Mouse (Mus musculus) heart, embryonic 14.5 days (tissue): ENCODE measurements around the gene Aen. TPM values are rescaled to one million over a fixed set of nuclear protein-coding genes. Genes with fewer than 3 reads are reported as not detected.
A peak's percentile ranks its signal among the peaks of the same experiment; 100 is the strongest.

Experiments used
- ATAC-seq: fragments of 200-750 bp; cut with Nextera tagmentation; 2 replicates; pipeline ENCODE4 v1.8.0; 2017; ENCODE audit warnings: low read depth, moderate TSS enrichment; ENCODE audit not compliant: insufficient number of reproducible peaks, insufficient read depth, low FRiP score
- H3K27ac ChIP-seq, 2 experiments: fragments of 200-500 bp in 1 of 2; fragments of 300-500 bp in 1 of 2; sonication (generic) in 1 of 2; replicated peaks in 1 of 2; 2 replicates each; pipeline ENCODE4 v1.5.1; 2012 to 2014; ENCODE audit warnings: low read depth in 2 of 2, low read length in 2 of 2, control low read depth in 1 of 2, mild to moderate bottlenecking in 1 of 2, mixed read lengths in 1 of 2; ENCODE audit not compliant: control insufficient read depth in 1 of 2, insufficient read depth in 1 of 2
- H3K27me3 ChIP-seq: fragments of 300-500 bp; sonication (generic); 2 replicates; pipeline ENCODE4 v1.6.1; 2014; ENCODE audit warnings: mild to moderate bottlenecking, low read length, control low read depth; ENCODE audit not compliant: control insufficient read depth, insufficient read depth
- H3K36me3 ChIP-seq: fragments of 300-500 bp; sonication (generic); 2 replicates; pipeline ENCODE4 v1.6.1; 2014; ENCODE audit warnings: mild to moderate bottlenecking, control low read depth, low read length, mixed read lengths; ENCODE audit not compliant: control insufficient read depth, insufficient read depth
- H3K4me1 ChIP-seq, 2 experiments: fragments of 200-500 bp in 1 of 2; fragments of 300-500 bp in 1 of 2; sonication (generic) in 1 of 2; 2 replicates each; pipeline ENCODE4 v1.6.1; 2012 to 2014; ENCODE audit warnings: low read length in 2 of 2, control low read depth in 1 of 2, mixed read lengths in 1 of 2; ENCODE audit not compliant: control insufficient read depth in 2 of 2, insufficient read depth in 2 of 2
- H3K4me2 ChIP-seq: fragments of 300-500 bp; sonication (generic); 2 replicates; pipeline ENCODE4 v1.6.1; 2014; ENCODE audit warnings: mild to moderate bottlenecking, low read length
- H3K4me3 ChIP-seq, 2 experiments: fragments of 200-500 bp in 1 of 2; fragments of 300-500 bp in 1 of 2; sonication (generic) in 1 of 2; 2 replicates each; pipeline ENCODE4 v1.5.1; 2012 to 2014; ENCODE audit warnings: low read length in 2 of 2, mild to moderate bottlenecking in 2 of 2, control low read depth in 1 of 2, low read depth in 1 of 2, moderate library complexity in 1 of 2; ENCODE audit not compliant: control insufficient read depth in 1 of 2, insufficient read depth in 1 of 2
- H3K9ac ChIP-seq: fragments of 300-500 bp; sonication (generic); 2 replicates; pipeline ENCODE4 v1.6.1; 2014; ENCODE audit warnings: mild to moderate bottlenecking, low read length
- H3K9me3 ChIP-seq: fragments of 300-500 bp; sonication (generic); 2 replicates; pipeline ENCODE4 v1.6.1; 2016; ENCODE audit warnings: low read length, control low read depth; ENCODE audit not compliant: control insufficient read depth
- WGBS: fragments of 180-500 bp; shearing (Covaris S2); extraction: QIAGEN DNeasy Blood & Tissue Kit; methylation state at CpG from one replicate; pipeline ENCODE4 v1.1.7; 2014; 5-methylcytosine and 5-hydroxymethylcytosine counted together
- polyA plus RNA-seq: library from polyadenylated mRNA; unstranded; fragments of >200 nt; fragmentation: Nextera tagmentation; extraction: Ambion mirVana; gene quantifications from 2 replicates; pipeline ENCODE4 v1.2.1, GENCODE M21; 2014

The Aen gene
- polyA plus RNA-seq, 1 experiment from 2014 or later, result 25.3 TPM

DNA sequence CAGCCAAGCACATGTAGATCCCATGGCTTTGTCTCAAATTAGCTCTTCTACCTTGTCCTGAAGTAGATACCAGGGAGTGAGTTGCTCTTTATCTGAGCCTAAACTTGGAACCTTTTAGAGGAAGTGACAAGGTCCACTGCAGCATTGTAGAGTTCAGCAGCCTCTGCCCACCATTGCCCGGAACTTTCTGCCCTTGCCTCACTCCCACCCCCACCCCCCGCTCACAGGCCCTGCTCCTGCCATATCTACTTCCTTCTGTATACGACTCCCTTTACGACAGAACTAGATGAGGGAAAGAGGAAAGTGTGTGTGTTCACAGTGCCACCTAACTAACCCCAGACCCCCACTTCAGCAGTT is 31.2 kb upstream of the Aen start:
- Histone ChIP-seq H3K9me3 (no peaks in the 10 kb centered on the region), H3K4me2 (no peak overlapping the region), H3K27me3 (no peaks in the 10 kb centered on the region), H3K36me3 (no peaks in the 10 kb centered on the region), H3K4me3 (no peak overlapping the region), H3K9ac (no peak overlapping the region), H3K27ac (no peak overlapping the region), H3K4me1 (peaks cover 0 to 5% of the 10 kb centered on the region in 2 experiments; a peak in 1 of 4 replicates)
- ATAC-seq, result no peak
- 43% methylated on average over 4 of the region's 4 CpGs for WGBS

GRCm38 (mm10) chr7:78865212-78865949 is 30.3 kb upstream of the Aen start:
- H3K9me3 ChIP-seq, result no peaks in the 10 kb centered on the region
- no peaks in the 10 kb centered on the region for H3K27me3 ChIP-seq
- H3K4me1 ChIP-seq, result peaks cover 0 to 5% of the 10 kb centered on the region in 2 experiments; a peak in 1 of 4 replicates
- 45% methylated on average over 12 of the region's 12 CpGs for WGBS
- no peaks in the 10 kb centered on the region for H3K36me3 ChIP-seq
- no peak overlapping the region for H3K4me2 ChIP-seq
- no peak for ATAC-seq
- H3K4me3 ChIP-seq, result no peak overlapping the region
- no peak overlapping the region for H3K27ac ChIP-seq
- no peak overlapping the region for H3K9ac ChIP-seq

DNA sequence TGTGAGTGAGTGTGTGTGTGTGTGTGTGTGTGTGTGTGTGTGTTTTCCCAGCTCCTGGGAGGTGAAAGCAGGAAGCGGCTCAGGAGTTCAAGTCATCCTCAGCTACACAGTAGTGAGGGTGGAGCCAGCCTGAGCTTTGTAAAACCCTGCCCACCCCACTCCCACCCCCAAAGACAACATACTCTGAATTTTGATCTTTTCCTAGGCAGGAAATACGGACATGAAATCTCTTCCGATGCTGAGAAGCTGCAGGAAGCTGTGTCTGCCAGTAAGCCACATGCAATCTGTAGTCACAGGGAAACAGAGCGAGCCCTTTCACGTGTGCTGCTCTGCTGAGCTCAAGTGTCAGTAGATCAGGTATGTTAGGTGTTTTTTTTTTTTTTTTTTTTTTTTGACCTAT is 26.9 kb upstream of the Aen start:
- no peak for ATAC-seq
- H3K36me3 ChIP-seq, result no peaks in the 10 kb centered on the region
- H3K9me3 ChIP-seq, result no peaks in the 10 kb centered on the region
- peaks cover 0 to 5% of the 10 kb centered on the region in 2 experiments; a peak in 1 of 4 replicates for H3K4me1 ChIP-seq
- no peak overlapping the region for H3K4me2 ChIP-seq
- H3K27ac ChIP-seq, result no peak overlapping the region
- H3K27me3 ChIP-seq, result no peaks in the 10 kb centered on the region
- no peak overlapping the region for H3K4me3 ChIP-seq
- WGBS, result 63% methylated on average over 5 of the region's 5 CpGs
- H3K9ac ChIP-seq, result no peak overlapping the region

GRCm38 (mm10) chr7:78872366-78872765 is 23.3 kb upstream of the Aen start:
- no peak for ATAC-seq
- WGBS, result 84% methylated on average over 6 of the region's 6 CpGs
- no peaks in the 10 kb centered on the region for H3K4me1 ChIP-seq

GRCm38 (mm10) chr7:78872831-78873230 is 22.8 kb upstream of the Aen start:
- Histone ChIP-seq H3K4me3 (no peak overlapping the region), H3K4me2 (no peak overlapping the region), H3K9ac (no peak overlapping the region), H3K4me1 (no peaks in the 10 kb centered on the region), H3K9me3 (no peaks in the 10 kb centered on the region), H3K27me3 (no peaks in the 10 kb centered on the region), H3K27ac (no peak overlapping the region), H3K36me3 (no peaks in the 10 kb centered on the region)
- ATAC-seq, result no peak
- WGBS, result 58% methylated on average over 5 of the region's 5 CpGs

More at GRCm38 (mm10) chr7:78872366-78872765, 23.3 kb upstream of the Aen start:
- Histone ChIP-seq H3K27ac (no peak overlapping the region), H3K9me3 (no peaks in the 10 kb centered on the region), H3K36me3 (no peaks in the 10 kb centered on the region), H3K4me3 (no peak overlapping the region), H3K4me2 (no peak overlapping the region), H3K27me3 (no peaks in the 10 kb centered on the region), H3K9ac (no peak overlapping the region)

- Histone ChIP-seq H3K4me2 (peak overlapping the region; percentile 39), H3K27me3 (peaks cover 72% of the 10 kb centered on the region), H3K36me3 (no peaks in the 10 kb centered on the region), H3K4me1 (peaks cover 0 to 3% of the 10 kb centered on the region in 2 experiments; a peak in 2 of 4 replicates), H3K4me3 (peak overlapping the region in 1 of 2 experiments; percentile 3; a peak in 1 of 4 replicates), H3K9me3 (no peaks in the 10 kb centered on the region), H3K27ac (no peak overlapping the region), H3K9ac (no peak overlapping the region)
- 26% methylated on average over 15 of the region's 16 CpGs for WGBS
- ATAC-seq, result no peak
These were observed 13.8 kb upstream of the Aen start for GRCm38 (mm10) chr7:78881607-78882468.

DNA sequence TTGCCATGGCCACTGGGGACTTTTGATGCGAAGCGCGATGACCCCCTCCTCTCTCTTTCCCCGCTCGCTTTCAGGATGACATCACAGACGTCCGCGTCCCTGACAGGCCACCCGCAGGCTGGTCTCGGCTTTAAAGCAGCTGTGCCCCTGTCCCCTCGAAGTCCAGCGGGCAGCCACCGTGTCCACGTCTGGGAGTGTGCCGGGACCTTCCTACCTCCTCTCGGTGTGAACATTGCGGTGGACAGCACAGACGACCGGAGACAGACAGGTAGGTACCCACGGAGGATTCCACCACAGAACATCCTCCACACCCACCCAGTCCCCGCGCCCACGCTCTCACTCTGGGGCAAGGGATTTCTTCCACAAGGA is 13.2 kb upstream of the Aen start:
- Histone ChIP-seq H3K4me2 (peak overlapping the region; percentile 39), H3K9me3 (no peaks in the 10 kb centered on the region), H3K27me3 (peaks cover 77% of the 10 kb centered on the region), H3K4me3 (peak overlapping the region in 1 of 2 experiments; percentile 3; a peak in 1 of 4 replicates), H3K4me1 (peaks cover 0 to 3% of the 10 kb centered on the region in 2 experiments; a peak in 2 of 4 replicates), H3K36me3 (no peaks in the 10 kb centered on the region), H3K27ac (no peak overlapping the region), H3K9ac (no peak overlapping the region)
- ATAC-seq, result no peak
- WGBS, result 4% methylated on average over 22 of the region's 23 CpGs
